Mouse (Mus musculus): ENCODE data around the gene Adgrb3. TPM values are rescaled to one million over a fixed set of nuclear protein-coding genes. Genes with fewer than 3 reads are reported as not detected.
A peak's percentile ranks its signal among the peaks of the same experiment; 100 is the strongest.

The Adgrb3 gene
- polyA plus RNA-seq, 1 experiment = not detected

DNA sequence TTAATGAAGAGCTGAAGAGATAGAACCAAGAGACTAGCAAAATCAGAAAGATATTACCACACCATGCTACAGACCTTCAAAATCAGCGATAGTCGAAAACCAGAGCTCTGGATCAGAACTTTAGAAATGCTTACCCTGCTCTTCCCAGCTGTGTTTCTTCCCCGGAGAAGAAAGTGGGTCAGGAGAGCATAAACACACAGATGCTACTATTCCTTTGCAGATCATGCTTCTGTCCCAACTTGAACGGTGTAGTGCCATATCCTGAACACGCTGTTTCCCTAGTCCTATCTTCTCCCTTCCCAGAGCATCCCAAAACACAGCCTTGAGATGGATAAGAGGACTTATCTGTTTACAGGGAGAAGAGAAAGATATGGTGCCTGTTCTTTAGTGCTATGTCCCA, 662.4 kb downstream of the Adgrb3 start:
- 42% methylated on average over 5 of the region's 5 CpGs for WGBS
- Histone ChIP-seq H3K27ac (ENCODE audit: insufficient read depth, low read depth, low read length) (no peak overlapping the region), H3K4me3 (ENCODE audit: insufficient read depth, low read depth, low read length) (no peak overlapping the region), H3K4me1 (ENCODE audit: control insufficient read depth, insufficient read depth, low read length) (peaks cover 5% of the 10 kb centered on the region)
- TF ChIP-seq CTCF (IDR thresholded peaks at IDR 0.05; ENCODE audit: insufficient read depth, low read depth, low read length) (no peak), POLR2A (IDR thresholded peaks at IDR 0.05; ENCODE audit: insufficient read depth, low read depth, low read length) (no peak)

DNA sequence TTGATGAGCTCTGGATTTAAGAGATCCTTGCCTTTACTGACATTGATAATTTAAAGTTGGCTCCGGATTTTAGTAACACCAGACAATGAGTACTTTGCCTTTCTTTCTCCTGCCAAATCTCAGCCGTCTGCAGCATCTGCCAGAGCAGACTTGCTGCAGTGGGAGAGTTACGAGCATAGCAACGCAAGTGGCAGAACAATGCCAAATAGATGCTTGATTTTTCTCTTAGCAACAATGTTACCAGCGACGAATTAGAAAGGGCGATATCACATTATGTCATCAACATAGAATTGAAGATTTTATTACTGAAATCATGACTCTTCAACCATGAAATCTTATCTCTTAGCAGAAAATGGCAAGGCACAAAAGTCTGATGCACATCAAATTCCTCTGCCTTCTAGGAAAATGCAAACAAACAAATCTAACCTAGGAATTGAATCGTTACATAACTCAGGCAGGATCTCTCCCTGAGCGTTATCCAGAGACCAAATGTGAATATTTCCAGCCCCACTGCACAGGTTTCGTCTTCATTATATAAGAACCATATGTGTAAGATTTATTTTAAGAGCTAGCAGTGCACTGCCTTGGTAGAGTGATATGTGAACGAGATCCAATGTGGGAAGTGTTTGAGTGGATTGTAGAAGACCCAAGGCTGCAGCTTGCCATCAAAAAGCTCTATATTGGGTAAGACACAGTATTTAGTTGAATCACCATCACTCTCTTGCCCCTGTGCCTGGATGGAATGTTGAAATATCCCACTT, 663.3 kb downstream of the Adgrb3 start:
- TF ChIP-seq CTCF (IDR thresholded peaks at IDR 0.05; ENCODE audit: insufficient read depth, low read depth, low read length) (no peak), POLR2A (IDR thresholded peaks at IDR 0.05; ENCODE audit: insufficient read depth, low read depth, low read length) (no peak)
- H3K4me3 ChIP-seq (ENCODE audit: insufficient read depth, low read depth, low read length) = no peak overlapping the region
- peak overlapping the region; percentile 60; the same call in 1 of the 2 replicates for H3K27ac ChIP-seq (ENCODE audit: insufficient read depth, low read depth, low read length)
- 16% methylated on average over 11 of the region's 11 CpGs for WGBS
- H3K4me1 ChIP-seq (ENCODE audit: control insufficient read depth, insufficient read depth, low read length) = no peaks in the 10 kb centered on the region

DNA sequence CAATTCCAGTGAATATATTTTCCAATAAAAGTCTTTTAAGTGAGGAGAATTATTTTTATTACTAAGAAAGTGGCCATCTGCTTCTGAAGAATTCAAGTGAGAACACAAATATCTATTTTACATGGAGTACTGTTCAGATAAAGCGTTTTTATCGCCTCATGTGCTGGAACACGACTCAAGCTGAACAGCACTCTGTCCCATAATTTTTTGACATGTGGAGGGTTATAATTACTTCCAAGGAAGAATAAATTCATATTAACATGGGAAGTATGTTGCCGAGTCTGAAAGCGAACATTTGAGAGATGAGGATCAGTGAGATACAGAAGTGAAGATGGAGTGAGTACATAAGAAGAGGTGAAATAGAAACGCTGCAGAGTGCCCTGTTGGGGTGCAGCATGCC, 665.9 kb downstream of the Adgrb3 start:
- TF ChIP-seq CTCF (IDR thresholded peaks at IDR 0.05; ENCODE audit: insufficient read depth, low read depth, low read length) = no peak
- no peak for TF ChIP-seq POLR2A (IDR thresholded peaks at IDR 0.05; ENCODE audit: insufficient read depth, low read depth, low read length)
- no peak overlapping the region for H3K27ac ChIP-seq (ENCODE audit: insufficient read depth, low read depth, low read length)
- WGBS = 80% methylated on average over 6 of the region's 6 CpGs
- H3K4me3 ChIP-seq (ENCODE audit: insufficient read depth, low read depth, low read length) = no peak overlapping the region
- H3K4me1 ChIP-seq (ENCODE audit: control insufficient read depth, insufficient read depth, low read length) = no peaks in the 10 kb centered on the region

DNA sequence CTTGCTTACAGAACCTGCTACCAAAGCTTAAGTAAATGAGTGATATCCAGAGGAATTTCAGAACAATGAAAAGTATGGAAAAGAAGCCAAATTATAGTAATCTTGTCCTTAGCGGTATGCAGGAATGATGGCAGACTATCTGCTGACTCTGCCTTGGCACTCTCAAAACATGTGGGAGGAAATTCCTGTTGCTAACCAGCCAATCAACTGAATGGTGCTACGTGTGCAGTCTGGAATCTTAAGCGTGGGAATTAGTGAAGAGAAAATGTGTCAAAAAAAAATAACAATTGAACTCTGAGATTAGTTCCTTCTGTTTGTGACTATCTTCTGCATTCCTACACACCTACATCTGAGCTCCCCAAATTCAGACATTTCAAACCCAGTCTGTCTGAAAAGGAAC, 683.3 kb downstream of the Adgrb3 start:
- 48% methylated on average over 3 of the region's 3 CpGs for WGBS
- TF ChIP-seq POLR2A (IDR thresholded peaks at IDR 0.05; ENCODE audit: insufficient read depth, low read depth, low read length) (no peak), CTCF (IDR thresholded peaks at IDR 0.05; ENCODE audit: insufficient read depth, low read depth, low read length) (no peak)

DNA sequence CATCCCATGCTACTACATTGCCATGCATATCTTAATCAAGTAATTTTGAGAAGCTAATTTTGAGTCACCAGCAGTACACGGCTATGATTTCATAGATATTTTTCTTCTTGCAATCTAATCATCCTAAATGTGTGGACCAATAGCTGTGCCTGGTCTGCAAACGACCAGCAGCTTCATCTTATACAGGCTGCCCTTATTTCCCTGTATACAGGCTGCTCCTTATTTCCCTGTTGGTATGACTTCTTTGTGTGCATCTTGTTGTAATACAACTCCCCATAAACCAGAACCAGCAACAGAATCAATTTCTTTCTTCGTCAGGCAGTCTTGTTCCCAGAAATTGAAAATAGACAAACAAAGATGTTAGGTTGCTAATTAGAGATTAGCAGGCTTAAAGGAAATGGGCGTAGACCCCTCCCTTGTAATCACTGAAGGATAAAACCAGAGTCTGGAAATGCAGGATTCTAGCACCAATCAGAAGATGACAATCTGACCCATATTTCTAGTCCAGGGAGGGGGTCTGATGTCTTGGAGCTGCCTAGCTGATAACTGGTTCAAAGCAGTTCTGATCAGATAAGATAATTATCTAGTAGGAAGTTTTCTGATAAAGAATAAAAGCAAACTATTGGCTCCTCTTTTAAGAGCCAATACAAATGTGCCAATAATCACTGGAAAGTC, 697.2 kb downstream of the Adgrb3 start:
- Histone ChIP-seq H3K4me1 (ENCODE audit: control insufficient read depth, insufficient read depth, low read length) (peaks cover 3% of the 10 kb centered on the region; the same call in 1 of the 2 replicates), H3K4me3 (ENCODE audit: insufficient read depth, low read depth, low read length) (no peak overlapping the region), H3K27ac (ENCODE audit: insufficient read depth, low read depth, low read length) (no peak overlapping the region)
- TF ChIP-seq POLR2A (IDR thresholded peaks at IDR 0.05; ENCODE audit: insufficient read depth, low read depth, low read length) (no peak), CTCF (IDR thresholded peaks at IDR 0.05; ENCODE audit: insufficient read depth, low read depth, low read length) (no peak)
- WGBS = 27% methylated on average over 4 of the region's 4 CpGs

More for the DNA sequence above, 683.3 kb downstream of the Adgrb3 start:
- Histone ChIP-seq H3K27ac (ENCODE audit: insufficient read depth, low read depth, low read length) (no peak overlapping the region), H3K4me3 (ENCODE audit: insufficient read depth, low read depth, low read length) (no peak overlapping the region), H3K4me1 (ENCODE audit: control insufficient read depth, insufficient read depth, low read length) (peaks cover 2% of the 10 kb centered on the region; the same call in 1 of the 2 replicates)

DNA sequence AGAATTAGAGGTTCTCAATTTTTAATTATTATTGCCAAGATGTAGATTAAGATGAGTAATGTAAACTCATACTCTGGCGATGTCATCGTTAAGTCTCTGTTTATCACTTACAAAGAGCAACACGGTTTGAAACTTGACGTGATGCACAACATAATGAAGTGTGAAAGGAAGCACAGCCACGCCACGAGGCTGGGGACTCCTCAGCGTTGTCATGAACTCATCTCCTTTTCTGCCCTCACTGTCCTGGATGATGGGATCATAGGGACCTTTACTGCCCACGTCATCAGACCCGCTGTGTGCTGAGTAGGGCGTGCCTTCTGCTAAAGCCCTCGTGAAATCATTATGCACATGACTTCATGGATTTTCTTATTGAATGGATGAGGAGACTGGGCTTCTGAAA, 714.0 kb downstream of the Adgrb3 start:
- no peak overlapping the region for H3K27ac ChIP-seq (ENCODE audit: insufficient read depth, low read depth, low read length)
- H3K4me3 ChIP-seq (ENCODE audit: insufficient read depth, low read depth, low read length) = no peak overlapping the region
- TF ChIP-seq POLR2A (IDR thresholded peaks at IDR 0.05; ENCODE audit: insufficient read depth, low read depth, low read length) (no peak), CTCF (IDR thresholded peaks at IDR 0.05; ENCODE audit: insufficient read depth, low read depth, low read length) (no peak)
- H3K4me1 ChIP-seq (ENCODE audit: control insufficient read depth, insufficient read depth, low read length) = peaks cover 3% of the 10 kb centered on the region; the same call in 1 of the 2 replicates
- WGBS = 79% methylated on average over 11 of the region's 11 CpGs

DNA sequence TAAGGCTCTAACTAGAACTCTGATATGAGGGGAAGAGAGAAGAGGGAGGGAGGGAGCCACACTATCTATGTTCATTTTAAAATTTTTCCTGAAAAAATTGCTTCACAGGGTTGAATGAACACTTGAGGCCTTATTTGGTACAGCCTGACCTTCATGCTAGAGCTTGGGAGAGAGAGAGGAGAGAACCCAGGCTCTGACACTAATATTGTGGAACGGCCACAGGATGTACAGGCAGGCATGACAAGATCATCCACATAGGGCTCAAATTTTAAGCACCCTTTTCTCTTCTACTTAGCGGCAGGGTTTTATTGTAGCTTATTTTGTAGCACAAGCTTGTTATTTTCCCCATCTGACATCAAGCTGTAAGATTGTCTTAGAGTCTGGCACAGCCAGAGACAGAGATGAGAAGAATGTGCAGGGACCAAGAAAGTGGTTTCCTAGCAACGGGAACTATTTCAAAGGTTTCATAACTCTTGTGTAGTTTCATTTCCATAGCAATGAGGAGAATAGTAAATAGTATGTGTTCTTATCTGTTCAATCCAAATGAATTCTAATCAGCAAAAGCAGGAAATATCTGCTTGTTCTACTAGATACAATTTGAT, 721.9 kb downstream of the Adgrb3 start:
- TF ChIP-seq POLR2A (IDR thresholded peaks at IDR 0.05; ENCODE audit: insufficient read depth, low read depth, low read length) = no peak
- TF ChIP-seq CTCF (IDR thresholded peaks at IDR 0.05; ENCODE audit: insufficient read depth, low read depth, low read length) = no peak
- 18% methylated on average over 3 of the region's 3 CpGs for WGBS
- peaks cover 10% of the 10 kb centered on the region for H3K4me1 ChIP-seq (ENCODE audit: control insufficient read depth, insufficient read depth, low read length)
- H3K27ac ChIP-seq (ENCODE audit: insufficient read depth, low read depth, low read length) = peak overlapping the region; percentile 85
- no peak overlapping the region for H3K4me3 ChIP-seq (ENCODE audit: insufficient read depth, low read depth, low read length)

DNA sequence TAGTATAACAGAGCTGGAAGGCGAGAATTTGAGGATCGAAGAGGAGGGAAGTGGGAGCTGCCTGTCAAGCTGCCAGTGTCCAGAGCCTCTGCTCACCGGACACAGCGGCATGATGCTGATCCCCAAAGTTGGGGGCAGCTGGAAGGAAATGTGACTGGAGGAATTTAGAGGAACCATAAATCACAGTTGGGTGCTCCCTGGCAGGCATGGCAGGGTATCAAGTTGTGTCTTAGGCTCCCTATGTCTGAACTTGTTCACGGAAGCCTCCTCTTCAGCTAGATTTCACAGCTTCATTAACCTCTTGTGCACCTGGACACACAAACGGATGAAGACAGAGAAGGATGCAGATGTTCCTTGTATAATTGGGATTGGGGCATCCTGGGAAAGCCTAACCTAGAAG, 722.8 kb downstream of the Adgrb3 start:
- 72% methylated on average over 6 of the region's 6 CpGs for WGBS

DNA sequence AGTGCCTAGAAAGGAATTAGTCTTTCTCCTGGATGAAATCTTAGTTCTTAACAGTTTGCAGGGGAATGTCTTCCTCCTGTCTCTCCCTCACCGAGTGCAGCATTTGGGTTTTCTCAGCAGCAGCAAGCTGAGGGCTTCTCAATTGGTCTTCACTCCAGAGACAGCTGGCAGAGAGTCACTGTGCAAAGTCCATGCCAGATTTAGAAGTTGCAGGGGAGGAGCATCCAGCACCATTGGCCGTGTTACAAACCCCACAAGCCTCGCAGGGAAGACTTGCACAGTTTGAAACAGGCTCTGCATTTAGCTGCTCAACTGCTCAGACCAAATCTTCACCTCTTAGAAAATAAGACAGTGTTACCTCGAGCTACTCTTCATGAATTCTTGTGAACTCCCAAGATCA, 724.1 kb downstream of the Adgrb3 start:
- WGBS = 7% methylated on average over 4 of the region's 4 CpGs
- Histone ChIP-seq H3K27ac (ENCODE audit: insufficient read depth, low read depth, low read length) (no peak overlapping the region; the same call in none of the 2 replicates), H3K4me3 (ENCODE audit: insufficient read depth, low read depth, low read length) (no peak overlapping the region), H3K4me1 (ENCODE audit: control insufficient read depth, insufficient read depth, low read length) (peaks cover 10% of the 10 kb centered on the region)
- no peak for TF ChIP-seq POLR2A (IDR thresholded peaks at IDR 0.05; ENCODE audit: insufficient read depth, low read depth, low read length)
- no peak for TF ChIP-seq CTCF (IDR thresholded peaks at IDR 0.05; ENCODE audit: insufficient read depth, low read depth, low read length)

More for the DNA sequence above, 722.8 kb downstream of the Adgrb3 start:
- Histone ChIP-seq H3K4me1 (ENCODE audit: control insufficient read depth, insufficient read depth, low read length) (peaks cover 10% of the 10 kb centered on the region), H3K27ac (ENCODE audit: insufficient read depth, low read depth, low read length) (peak overlapping the region; percentile 85; the same call in 1 of the 2 replicates), H3K4me3 (ENCODE audit: insufficient read depth, low read depth, low read length) (no peak overlapping the region)
- no peak for TF ChIP-seq POLR2A (IDR thresholded peaks at IDR 0.05; ENCODE audit: insufficient read depth, low read depth, low read length)
- no peak for TF ChIP-seq CTCF (IDR thresholded peaks at IDR 0.05; ENCODE audit: insufficient read depth, low read depth, low read length)

Data from olfactory bulb, adult 2 months (tissue).